Mouse (Mus musculus) E14TG2a.4 (cell line): ENCODE measurements around the gene Evi2a.

Source experiments
- CTCF ChIP-seq: conservative IDR thresholded peaks from 2 replicates; pipeline ENCODE4 v1.5.1; 2014; ENCODE audit warnings: low read length
- NANOG ChIP-seq: IDR thresholded peaks from 2 replicates; pipeline ENCODE4 v1.6.1; 2014; ENCODE audit warnings: borderline replicate concordance, low read length, mixed read lengths
- POU5F1 ChIP-seq: IDR thresholded peaks from 2 replicates; pipeline ENCODE4 v1.6.1; 2014; ENCODE audit warnings: low read length, borderline replicate concordance

DNA sequence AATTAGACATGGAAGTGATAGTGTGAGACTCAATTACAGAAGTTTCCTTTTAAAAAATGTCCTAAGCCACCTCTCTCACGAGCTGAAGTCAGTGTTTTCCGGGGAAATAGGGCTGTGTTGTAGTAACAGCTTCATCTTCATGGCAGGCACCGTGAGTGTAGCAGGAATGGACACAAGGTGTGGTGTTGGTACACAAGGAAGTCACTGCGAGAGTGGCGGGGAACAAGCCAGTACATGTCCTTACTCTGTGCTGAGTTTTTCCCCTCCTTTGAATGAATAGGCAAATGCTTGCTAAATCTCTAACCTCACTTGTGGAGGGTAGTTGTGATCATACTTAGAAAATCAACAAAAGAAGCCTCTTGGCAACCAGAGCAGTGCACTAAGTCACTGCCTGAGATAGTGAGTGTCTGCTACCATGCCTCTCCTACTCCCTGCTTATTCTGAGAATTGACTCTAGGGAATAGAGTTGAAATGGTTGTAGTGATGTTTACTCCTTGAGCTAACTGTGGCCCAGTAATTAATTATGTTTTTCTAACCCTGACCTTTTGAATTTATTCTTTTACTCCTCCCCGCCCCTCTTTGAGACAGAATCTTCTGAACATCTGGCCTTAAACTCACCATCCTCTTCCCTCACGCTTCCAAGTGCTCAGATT lies 46.4 kb downstream of the Evi2a start:
- no peak for TF ChIP-seq CTCF
- TF ChIP-seq POU5F1: no peak
- TF ChIP-seq NANOG: no peak
